Mouse (Mus musculus): ENCODE measurements around the gene Add2.

Gene Add2

DNA sequence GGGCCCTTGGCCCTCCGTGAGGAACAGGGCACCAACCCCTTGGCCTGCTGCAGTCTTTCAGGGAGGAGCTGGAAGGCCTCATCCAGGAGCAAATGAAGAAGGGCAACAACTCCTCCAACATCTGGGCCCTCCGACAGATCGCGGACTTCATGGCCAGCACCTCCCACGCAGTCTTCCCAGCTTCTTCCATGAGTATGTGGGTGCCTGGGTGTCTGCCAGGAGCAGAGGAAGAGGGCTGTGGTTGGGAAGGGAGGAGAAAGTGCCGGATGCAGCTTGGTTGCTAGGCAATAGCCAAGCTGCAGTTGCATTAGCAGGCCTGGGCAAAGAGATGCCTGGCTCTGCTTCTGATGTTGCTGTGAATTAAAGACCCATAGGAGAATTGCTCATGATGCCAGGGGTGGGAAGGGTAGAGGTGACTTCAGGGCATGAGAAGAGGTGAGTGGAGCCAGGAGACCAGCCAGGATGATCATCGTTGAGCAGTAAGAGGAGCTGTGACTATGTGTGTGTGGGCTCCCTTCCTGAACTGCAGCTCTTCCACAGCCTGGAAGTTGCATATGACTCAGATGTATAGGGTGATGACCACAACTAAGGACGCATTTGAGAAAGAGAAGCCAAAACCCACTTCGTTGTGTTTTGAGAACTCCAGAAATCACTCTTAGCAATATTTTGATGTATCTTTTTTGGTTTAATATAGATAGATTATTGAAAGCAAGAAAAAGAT lies 58.5 kb downstream of the Add2 start:
- no peak for DNase-seq

DNA sequence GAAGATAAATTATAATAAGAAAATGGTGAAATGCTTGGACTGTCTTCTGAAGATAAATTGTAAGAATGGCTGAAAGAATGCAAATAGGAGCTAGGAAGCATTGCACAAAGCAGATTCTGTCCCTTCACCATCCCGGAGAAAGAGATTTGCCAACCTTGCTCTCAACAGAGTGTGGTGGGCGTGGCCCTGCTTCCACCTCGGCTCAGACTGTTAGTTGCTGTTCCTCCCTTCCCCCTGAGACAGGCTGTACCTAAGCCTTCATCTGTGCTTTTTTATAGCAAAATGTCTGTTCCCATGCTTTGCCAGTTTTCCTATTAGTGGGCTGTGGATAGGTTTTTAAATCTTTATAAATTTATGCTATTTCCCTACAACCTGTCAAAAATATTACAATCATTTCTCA lies 59.3 kb downstream of the Add2 start:
- DNase-seq, result no peak

DNA sequence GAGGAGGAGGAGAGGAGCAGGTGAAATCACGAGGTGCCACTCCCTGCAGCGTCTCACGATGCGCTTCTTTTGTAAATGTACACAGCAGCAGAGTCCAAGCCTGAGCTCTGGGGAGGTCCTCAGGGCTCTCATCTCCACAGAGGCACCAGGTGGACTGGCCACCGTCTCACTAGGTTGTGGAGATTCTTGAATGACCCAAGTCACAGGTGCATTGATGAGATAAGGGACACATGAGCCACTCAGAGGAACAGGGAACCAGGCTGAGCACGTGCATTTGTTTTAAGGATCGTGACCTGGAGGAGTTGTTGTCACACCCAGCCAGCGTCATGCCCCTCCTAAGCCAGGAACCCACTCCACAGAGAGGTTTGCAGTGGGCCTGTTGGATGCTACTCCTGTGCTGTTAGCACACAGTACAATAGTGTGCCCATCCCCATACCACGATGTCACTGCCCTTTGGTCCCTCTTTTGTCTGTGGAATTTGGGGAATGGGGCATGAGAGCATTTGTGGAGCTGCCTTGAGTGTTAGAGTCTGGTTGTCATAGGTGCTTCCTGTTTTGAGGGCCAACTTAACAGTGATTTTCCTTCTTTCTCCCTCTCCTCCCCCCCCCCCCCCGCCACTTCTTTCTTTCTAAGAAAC lies 65.8 kb downstream of the Add2 start:
- DNase-seq, result no peak

DNA sequence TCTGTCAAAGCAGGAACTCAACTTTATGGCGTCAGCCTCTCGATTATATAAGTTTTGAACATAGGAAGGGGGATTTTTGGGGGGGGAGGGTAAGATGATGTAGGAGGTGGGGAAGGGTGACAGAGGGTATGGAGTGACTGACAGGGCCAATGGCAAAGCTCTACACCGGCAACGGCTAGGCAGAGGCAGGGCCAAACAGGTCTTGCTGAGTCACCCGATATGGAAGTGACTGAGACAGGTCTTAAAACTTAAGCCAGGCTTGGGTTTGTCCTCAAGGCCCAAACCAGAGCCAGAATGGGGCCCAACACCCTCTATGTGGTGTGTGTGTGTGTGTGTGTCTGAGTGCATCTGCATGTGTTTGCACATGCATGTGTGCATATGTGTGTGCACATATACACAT lies 67.0 kb downstream of the Add2 start:
- no peak for DNase-seq

DNA sequence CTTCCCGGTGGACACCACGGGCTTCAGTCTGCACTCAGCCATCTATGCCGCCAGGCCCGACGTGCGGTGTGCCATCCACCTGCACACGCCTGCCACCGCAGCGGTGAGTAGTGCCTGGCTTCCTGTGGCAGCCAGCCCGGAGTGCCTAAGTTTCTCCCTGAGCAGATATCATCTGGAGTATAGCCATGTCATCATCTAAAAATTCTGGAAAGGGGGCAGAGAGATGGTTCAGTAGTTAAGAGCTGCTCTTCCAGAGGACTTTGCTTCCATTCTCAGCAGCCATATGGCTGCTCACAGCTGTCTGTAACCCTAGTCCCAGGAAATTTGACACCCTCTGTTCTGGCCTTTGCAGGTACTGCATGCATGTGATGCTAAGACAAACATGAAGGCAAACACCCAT lies 68.3 kb downstream of the Add2 start:
- DNase-seq, result no peak

DNA sequence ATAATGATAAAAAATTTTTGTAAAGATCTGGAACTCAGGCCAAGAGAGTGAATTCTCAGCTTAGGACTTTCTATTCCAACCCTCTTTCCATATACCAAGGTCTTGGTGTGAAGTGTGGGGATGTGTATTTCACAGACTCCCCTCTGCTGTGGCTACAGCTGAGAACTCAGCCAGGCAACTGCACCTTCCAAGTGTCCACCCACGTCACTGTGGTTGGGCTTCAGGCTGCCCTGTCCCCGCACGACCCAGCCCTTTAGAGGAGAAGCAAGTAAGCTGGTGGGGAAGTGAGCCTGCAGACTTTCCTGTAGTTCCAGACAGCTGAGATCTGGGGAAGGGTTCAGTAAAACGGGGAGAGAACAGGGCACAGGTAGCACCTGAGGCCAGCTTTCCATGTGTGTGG lies 68.7 kb downstream of the Add2 start:
- no peak for DNase-seq

GRCm38 (mm10) chr6:86099003-86099402 lies 70.5 kb downstream of the Add2 start:
- no peak for DNase-seq

DNA sequence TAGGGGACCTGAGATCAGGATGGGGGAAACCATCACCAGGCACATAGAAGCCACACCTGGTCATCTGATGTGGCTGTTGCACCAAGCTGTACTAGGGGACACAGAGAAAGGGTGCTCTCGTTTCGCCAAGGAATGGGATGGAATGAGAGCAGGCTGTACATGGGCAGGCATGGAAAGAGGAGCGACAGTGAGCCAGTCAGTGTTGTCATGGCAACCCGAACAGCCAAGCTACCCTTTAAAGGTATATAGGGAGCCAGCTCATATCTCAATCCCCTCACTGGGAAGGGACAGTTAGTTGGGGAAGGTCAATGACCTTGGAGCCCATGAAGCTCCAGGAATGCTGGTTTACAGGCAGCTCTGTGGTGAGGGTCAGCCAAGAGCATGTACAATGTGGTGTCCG lies 73.0 kb downstream of the Add2 start:
- DNase-seq, result no peak

- DNase-seq, result no peak
These were observed 74.4 kb downstream of the Add2 start for GRCm38 (mm10) chr6:86102874-86103273.

DNA sequence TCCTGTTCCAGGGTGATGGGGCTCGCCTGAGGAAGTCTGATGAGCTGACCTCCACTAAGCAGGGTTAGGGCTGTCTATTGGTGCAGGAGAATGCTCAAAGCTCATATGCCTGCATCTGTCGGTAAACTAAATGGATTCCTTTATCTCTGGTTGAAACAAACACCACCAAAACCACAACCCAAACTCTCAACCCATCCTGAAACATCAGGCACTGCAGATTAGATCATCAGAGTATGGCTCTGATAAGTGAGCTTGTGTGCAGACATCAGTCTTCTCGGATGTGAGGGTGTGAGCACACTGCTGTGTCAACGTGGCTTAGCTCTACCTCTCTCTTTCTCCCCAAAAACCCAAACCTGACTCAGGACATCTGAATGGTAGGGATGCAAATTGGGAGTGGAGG lies 75.1 kb downstream of the Add2 start:
- no peak for DNase-seq

DNA sequence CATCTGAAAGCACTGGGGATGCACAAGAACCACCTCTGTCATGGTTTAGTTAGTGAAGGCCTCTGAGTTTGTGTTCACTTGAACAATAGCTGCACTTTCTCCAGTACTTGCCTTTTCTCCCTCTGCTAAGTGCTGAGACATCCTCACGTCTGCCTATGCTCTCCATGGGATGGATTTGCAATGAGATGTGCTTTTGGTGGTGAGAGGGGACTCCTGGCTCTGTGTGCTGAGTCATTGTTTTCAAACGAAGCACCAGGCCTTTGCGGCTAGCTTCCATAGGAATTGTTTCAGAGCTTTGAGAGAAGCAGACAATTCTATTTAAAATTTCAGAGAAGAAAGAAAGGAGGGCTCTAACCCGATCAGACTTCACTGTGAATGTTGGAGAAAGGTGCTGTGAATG lies 76.2 kb downstream of the Add2 start:
- no peak for DNase-seq

GRCm38 (mm10) chr6:86106045-86106444 lies 77.6 kb downstream of the Add2 start:
- no peak for DNase-seq

DNA sequence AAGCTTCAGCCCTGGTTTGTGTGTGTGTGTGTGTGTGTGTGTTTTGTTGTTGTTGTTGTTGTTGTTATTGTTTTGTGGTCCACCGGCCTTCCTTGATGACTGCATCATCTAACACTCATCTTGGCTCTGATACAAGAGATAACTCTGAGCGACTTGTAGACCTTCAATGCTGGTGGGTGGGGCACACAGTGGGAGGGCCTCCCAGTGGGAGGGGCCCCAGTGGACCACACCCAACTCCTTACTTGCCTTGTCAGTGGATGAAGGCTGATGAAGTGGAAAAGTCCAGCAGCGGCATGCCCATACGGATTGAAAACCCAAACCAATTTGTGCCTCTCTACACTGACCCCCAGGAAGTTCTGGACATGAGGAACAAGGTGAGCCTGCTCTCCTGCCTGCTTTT lies 78.6 kb downstream of the Add2 start:
- DNase-seq, result no peak

DNA sequence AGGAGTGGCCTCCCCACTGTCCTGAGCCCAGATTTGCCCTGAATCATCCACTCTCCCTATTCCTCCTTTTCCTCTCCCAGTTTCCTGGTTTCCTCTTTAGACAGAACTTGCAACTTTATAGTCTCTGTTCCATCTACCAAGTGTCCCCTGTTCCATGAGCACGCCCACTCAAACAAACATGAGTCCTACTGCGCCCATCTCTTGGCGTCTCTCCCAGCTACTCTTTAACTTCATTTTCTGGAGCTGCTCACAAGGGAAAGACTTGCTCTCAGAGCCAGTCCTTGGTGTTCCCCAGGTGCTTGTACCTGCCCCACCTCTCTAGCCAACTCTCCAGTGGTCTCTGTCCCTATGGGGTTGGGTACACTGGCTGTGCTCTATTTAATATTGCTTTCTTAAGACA lies 87.4 kb downstream of the Add2 start:
- DNase-seq, result no peak

- DNase-seq, result no peak
These were observed 94.6 kb downstream of the Add2 start for GRCm38 (mm10) chr6:86123057-86123456.

DNA sequence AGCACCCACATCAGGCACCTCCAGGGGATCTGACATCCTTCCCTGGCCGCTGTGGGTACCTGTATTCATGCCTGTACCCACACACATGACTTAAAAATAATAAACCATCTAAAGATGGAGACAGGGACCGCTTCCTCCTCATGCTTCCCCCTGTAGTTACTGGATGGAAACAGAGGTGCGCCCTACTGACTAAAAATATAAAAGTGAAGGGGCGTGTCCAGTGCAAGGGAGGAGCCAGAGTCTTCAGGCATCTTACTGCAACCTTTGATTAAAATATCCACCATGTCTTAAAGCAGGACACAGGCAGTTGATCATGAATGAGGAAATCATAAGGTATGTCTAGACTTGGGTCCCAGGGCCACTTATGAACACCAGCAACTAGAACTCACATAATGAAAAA lies 97.3 kb downstream of the Add2 start:
- DNase-seq, result no peak

DNA sequence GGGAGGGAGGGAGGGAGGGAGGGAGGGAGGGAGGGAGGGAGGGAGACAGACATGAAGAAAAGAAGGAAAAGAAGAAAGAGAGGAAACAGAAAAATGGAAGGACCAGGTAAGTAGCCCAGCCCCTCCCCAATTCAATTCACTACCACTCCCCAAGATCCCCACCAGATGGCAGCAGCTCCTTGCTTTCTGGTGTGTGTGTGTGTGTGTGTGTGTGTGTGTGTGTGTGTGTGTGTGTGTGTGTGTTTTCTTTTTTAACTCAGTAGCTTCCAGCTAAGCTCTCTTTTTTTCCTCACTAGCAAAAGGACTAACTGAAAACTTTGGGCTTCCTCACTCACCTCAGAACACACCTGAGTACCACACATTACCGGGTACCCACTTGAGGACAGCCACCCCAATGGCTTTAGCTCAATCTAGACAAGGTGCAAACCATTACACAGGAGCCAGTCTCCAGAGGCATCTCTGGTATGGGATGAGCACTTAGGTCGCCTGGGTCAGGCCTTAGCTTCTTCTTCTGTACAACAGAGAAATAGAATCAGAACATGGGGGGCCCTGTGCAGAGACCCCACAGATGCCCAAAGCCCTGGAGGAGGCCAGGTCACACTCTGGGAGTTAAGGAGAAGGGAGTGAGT lies 98.6 kb downstream of the Add2 start:
- DNase-seq, result peak; percentile 58

- peak; percentile 33 for DNase-seq
These were observed 100.0 kb downstream of the Add2 start for GRCm38 (mm10) chr6:86128504-86128903.

- DNase-seq, result no peak
These were observed 101.5 kb downstream of the Add2 start for GRCm38 (mm10) chr6:86129872-86130498.

DNA sequence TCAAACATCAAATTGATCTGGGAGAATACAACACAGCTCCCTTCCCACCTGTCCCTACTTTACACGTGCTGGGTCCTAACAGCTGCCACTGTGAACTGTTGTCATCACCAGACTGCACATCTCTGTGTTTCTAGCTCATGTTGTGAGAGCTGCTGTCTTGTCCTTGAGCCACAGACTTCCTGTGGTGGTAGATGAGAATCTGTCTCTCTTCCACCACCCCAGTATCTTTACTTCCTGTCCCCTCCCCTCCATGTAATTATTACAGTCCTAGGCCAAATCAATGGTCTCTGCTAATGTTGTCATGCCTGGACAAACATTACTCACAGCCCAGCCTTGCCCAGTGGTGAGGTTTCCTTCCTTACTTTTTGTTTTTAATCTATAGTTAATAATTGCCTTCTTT lies 105.4 kb downstream of the Add2 start:
- no peak for DNase-seq

- DNase-seq, result no peak
These were observed 107.7 kb downstream of the Add2 start for GRCm38 (mm10) chr6:86136206-86136605.

DNA sequence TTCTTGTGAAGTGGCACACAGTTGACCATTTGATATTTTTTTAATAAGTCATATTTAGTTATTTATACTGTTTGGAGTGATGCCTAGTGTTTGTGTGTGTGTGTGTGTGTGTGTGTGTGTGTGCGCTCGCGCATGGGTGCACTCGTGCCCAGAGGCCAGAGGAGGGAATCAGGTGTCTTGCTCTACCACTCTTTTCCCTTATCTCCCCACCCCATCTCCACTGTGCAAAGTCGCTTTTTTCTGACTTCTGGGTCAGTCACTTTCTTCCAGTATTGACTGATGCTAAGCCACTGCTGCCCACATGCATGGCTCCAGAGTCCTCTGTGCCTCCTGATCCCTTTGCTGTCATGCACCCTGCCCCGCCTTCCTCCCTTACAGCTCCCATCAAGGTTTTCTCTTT lies 112.8 kb downstream of the Add2 start:
- DNase-seq, result no peak

- peak; percentile 82 for DNase-seq
These were observed 113.3 kb downstream of the Add2 start for GRCm38 (mm10) chr6:86141820-86142219.

DNA sequence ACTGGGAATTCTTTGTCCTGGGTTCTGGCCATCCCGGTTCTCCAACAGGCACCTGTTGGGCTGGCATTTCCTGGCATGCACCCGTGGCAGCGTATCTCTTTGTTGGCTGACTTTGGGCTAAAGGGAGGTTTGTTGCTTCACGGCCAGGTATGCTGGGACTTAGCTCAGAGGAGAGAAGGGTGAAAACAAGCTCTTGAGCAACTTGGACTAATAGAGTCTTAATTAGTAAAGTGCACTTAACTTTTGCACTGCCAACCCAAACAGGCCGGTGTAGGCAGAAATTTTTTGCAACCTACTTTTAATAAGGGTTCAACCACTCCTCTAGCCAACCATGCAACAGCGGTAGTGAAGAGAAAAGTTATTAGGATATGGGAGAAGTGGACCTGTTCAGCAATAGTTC lies 116.5 kb downstream of the Add2 start:
- no peak for DNase-seq
